Comparison of ENCODE assay signal across 8 mouse cellular contexts in genomic region chr11:95258490-95258889, GRCm38 (mm10). TPM values are rescaled to one million over a fixed set of nuclear protein-coding genes. Genes with fewer than 3 reads are reported as not detected.
DNase-seq lines count a peak whose midpoint lies in the region; TF ChIP-seq lines count a peak whose summit lies in the region.

No protein-coding gene starts in this region.

- H3K36me3 ChIP-seq in MEL (ENCODE audit: control insufficient read depth in 1 of 2, insufficient read depth in 2 of 2, low read length in 2 of 2): peaks cover 0 to 14% of the 10 kb centered on the region in 2 experiments; a peak in 2 of 4 replicates

- TF ChIP-seq CTCF in MEL (IDR thresholded peaks at IDR 0.05 in 2 of 3, conservative IDR thresholded peaks at IDR 0.05 in 1 of 3; ENCODE audit: control insufficient read depth in 1 of 3, insufficient read depth in 1 of 3, low read depth in 2 of 3, low read length in 3 of 3, poor library complexity in 1 of 3, severe bottlenecking in 1 of 3): peak; percentile 48 to 93 (median 85); a peak in 5 of 6 replicates

- peaks cover 5 to 23% of the 10 kb centered on the region in 2 experiments for H3K4me1 ChIP-seq in MEL (ENCODE audit: control insufficient read depth in 1 of 2, insufficient read depth in 2 of 2, low read length in 2 of 2)

- H3K4me3 ChIP-seq in MEL (ENCODE audit: control insufficient read depth in 1 of 2, insufficient read depth in 1 of 2, low read depth in 2 of 2, low read length in 2 of 2): peak overlapping the region; percentile 69 to 91

- TF ChIP-seq EP300 in MEL (IDR thresholded peaks at IDR 0.05; ENCODE audit: low read depth in 1 of 2, low read length in 2 of 2): peak in 1 of 2 experiments; percentile 42; a peak in 1 of 4 replicates

- peak; percentile 54 for TF ChIP-seq RAD21 in MEL (IDR thresholded peaks at IDR 0.05; ENCODE audit: low read depth, low read length)

- peak overlapping the region; percentile 94 for H3K9ac ChIP-seq in MEL (ENCODE audit: control insufficient read depth, low read depth, low read length, poor library complexity, severe bottlenecking)

- no peak for TF ChIP-seq POLR2A in MEL (IDR thresholded peaks at IDR 0.05; ENCODE audit: control insufficient read depth in 1 of 2, insufficient read depth in 1 of 2, low read depth in 1 of 2, low read length in 2 of 2, poor library complexity in 1 of 2)

- H3K9me3 ChIP-seq in MEL (replicated peaks; ENCODE audit: insufficient read depth, low read length): no peaks in the 10 kb centered on the region

- H3K79me2 ChIP-seq in MEL (ENCODE audit: control insufficient read depth, insufficient read depth, low read length, poor library complexity): peaks cover 3% of the 10 kb centered on the region; the same call in 1 of the 2 replicates

- DNase-seq in MEL (ENCODE audit: low read depth, low spot score): peak; percentile 90
- DNase-seq in cerebellum, adult 8-10 months: peak; percentile 44
- DNase-seq in forelimb bud, embryonic 11.5 days (ENCODE audit: low read depth, low spot score): peak; percentile 73
- peak; percentile 90 for DNase-seq in heart, postnatal 4 days
- peak; percentile 83 to 85 for DNase-seq in layer of hippocampus, postnatal 10 days (ENCODE audit: low spot score in 2 of 2)
- peak; percentile 88 for DNase-seq in lung, postnatal 25 days (ENCODE audit: low spot score)
- DNase-seq in ovary, postnatal 36 days (ENCODE audit: low spot score): peak; percentile 80
- peak; percentile 78 for DNase-seq in thymus, postnatal 25 days

- peak overlapping the region; percentile 77 for H3K27ac ChIP-seq in MEL (ENCODE audit: control insufficient read depth, low read depth, low read length)

- peaks cover 0 to 2% of the 10 kb centered on the region in 2 experiments; a peak in 3 of 4 replicates for H3K27me3 ChIP-seq in MEL (ENCODE audit: control insufficient read depth in 1 of 2, insufficient read depth in 2 of 2, low read length in 2 of 2)

TF ChIP-seq in MEL, 35 proteins besides CTCF, POLR2A, EP300 and RAD21:
- peak; percentile 33; the same call in 1 of the 2 replicates for TF ChIP-seq TAL1 (IDR thresholded peaks at IDR 0.05; ENCODE audit: low read length)
- TF ChIP-seq MAX (IDR thresholded peaks at IDR 0.05; ENCODE audit: low read length): peak; percentile 73
- TF ChIP-seq HCFC1 (IDR thresholded peaks at IDR 0.05; ENCODE audit: low read depth, low read length): peak; percentile 69
- peak; percentile 62 for TF ChIP-seq MYC (IDR thresholded peaks at IDR 0.05; ENCODE audit: low read depth, low read length)
- peak; percentile 75 for TF ChIP-seq SMC3 (IDR thresholded peaks at IDR 0.05; ENCODE audit: low read depth, low read length)
- TF ChIP-seq ZC3H11A (IDR thresholded peaks at IDR 0.05; ENCODE audit: low read depth, low read length): 0 out of 2 replicates have a peak, but pooled peaks have one; percentile 34
- peak; percentile 79 for TF ChIP-seq ELF1 (IDR thresholded peaks at IDR 0.05; ENCODE audit: low read depth, low read length)
- TF ChIP-seq KAT2A (conservative IDR thresholded peaks at IDR 0.05; ENCODE audit: low read depth, low read length): no peak
- peak; percentile 86; the same call in 1 of the 2 replicates for TF ChIP-seq MAZ (IDR thresholded peaks at IDR 0.05; ENCODE audit: low read depth, low read length)
- TF ChIP-seq GATA1 (IDR thresholded peaks at IDR 0.05; ENCODE audit: low read depth, low read length): 0 out of 2 replicates have a peak, but pooled peaks have one; percentile 8
- TF ChIP-seq NRF1 (IDR thresholded peaks at IDR 0.05; ENCODE audit: insufficient read depth, low read depth, low read length, poor library complexity, severe bottlenecking): no peak
- peak; percentile 55; the same call in 1 of the 2 replicates for TF ChIP-seq TCF12 (IDR thresholded peaks at IDR 0.05; ENCODE audit: low read depth, low read length)
- TF ChIP-seq POLR2AphosphoS2 (IDR thresholded peaks at IDR 0.05; ENCODE audit: low read length): no peak
- no peak for TF ChIP-seq MAFK (IDR thresholded peaks at IDR 0.05; ENCODE audit: borderline replicate concordance, low read depth, low read length)
- TF ChIP-seq CHD1 (IDR thresholded peaks at IDR 0.05; ENCODE audit: low read depth, low read length): no peak
- no peak for TF ChIP-seq MYB (IDR thresholded peaks at IDR 0.05; ENCODE audit: low read depth, low read length)

RNA-seq across cellular contexts. Expression of gene Tac4, which starts 2.8 kb away (rescaled TPM):
- 0.20 and 0.39 TPM in 2 replicates for total RNA-seq in MEL (2012; rRNA removed)
- under 1 TPM in 1 of 2 experiments, not detected in 1; 0.07 TPM for polyA plus RNA-seq in MEL (2012; ENCODE audit: insufficient read depth in 1 of 2, insufficient read length in 2 of 2, low read depth in 1 of 2, low replicate concordance in 2 of 2, missing spikeins in 1 of 2)
- total RNA-seq in heart, postnatal 4 days (2021): not detected
- not detected for total RNA-seq in layer of hippocampus, postnatal 10 days (2021)

RNA-seq across cellular contexts. Expression of gene Kat7, which starts 51.6 kb away (rescaled TPM):
- 81.4 and 83.1 TPM in 2 replicates for total RNA-seq in MEL (2012; rRNA removed)
- 100 to 1,000 TPM in 1 of 2 experiments, 10 to 100 TPM in 1; 95.4 to 100 TPM for polyA plus RNA-seq in MEL (2012; ENCODE audit: insufficient read depth in 1 of 2, insufficient read length in 2 of 2, low read depth in 1 of 2, low replicate concordance in 2 of 2, missing spikeins in 1 of 2)
- total RNA-seq in heart, postnatal 4 days (2021): 10 to 100 TPM; 52.9 to 54.3 TPM
- 10 to 100 TPM; 59.2 to 63.1 TPM for total RNA-seq in layer of hippocampus, postnatal 10 days (2021)

Comparison
In these comparisons a context has a peak if more than half of its experiments do, and no peak if none do; other contexts are left out.
1. Peak in every context shown above with its lines: DNase-seq, H3K4me3 ChIP-seq and H3K27ac ChIP-seq.